ENCODE assay signal across 9 mouse cellular contexts in genomic region chr15:99726549-99726948, GRCm38 (mm10). TPM values are rescaled to one million over a fixed set of nuclear protein-coding genes. Genes with fewer than 3 reads are reported as not detected.
DNase-seq lines count a peak whose midpoint lies in the region; ATAC-seq and TF ChIP-seq lines count a peak whose summit lies in the region.
"Had no signal": no experiment of that assay in that cellular context is flagged by ENCODE, and none has a peak within 500 bp of the region (broad histone marks: within the 10 kb centered on the region; RNA-seq: fewer than 3 reads in every experiment).

No protein-coding gene starts in this region.

- peak overlapping the region; percentile 93 for H3K9ac ChIP-seq in kidney, embryonic 15.5 days
- H3K9ac ChIP-seq in embryonic facial prominence, embryonic 11.5 days (replicated peaks; ENCODE audit: low read length) = peak overlapping the region; percentile 89
- H3K9ac ChIP-seq in intestine, embryonic 14.5 days (ENCODE audit: low read length) = peak overlapping the region; percentile 75

- H3K9me3 ChIP-seq in kidney, embryonic 15.5 days (replicated peaks) = peaks cover 4% of the 10 kb centered on the region; the same call in 1 of the 2 replicates
- H3K9me3 ChIP-seq in embryonic facial prominence, embryonic 11.5 days (replicated peaks; ENCODE audit: control insufficient read depth, low read length) = no peaks in the 10 kb centered on the region
- H3K9me3 ChIP-seq in intestine, embryonic 14.5 days (ENCODE audit: control insufficient read depth, low read length) = 0 out of 2 replicates have a peak, but pooled peaks cover 5% of the 10 kb centered on the region

- DNase-seq in kidney, adult 9 months = no peak
- no peak for DNase-seq in embryonic facial prominence, embryonic 11.5 days (ENCODE audit: low spot score)
- DNase-seq in intestine, embryonic 14.5 days (ENCODE audit: low spot score) = no peak
- DNase-seq in naive thymus-derived CD4-positive, alpha-beta T cell, adult 2 months (ENCODE audit: low read depth) = peak; percentile 28
- DNase-seq in layer of hippocampus, postnatal 14 days (ENCODE audit: low spot score in 2 of 2) = no peak
- DNase-seq in lung, adult 2 months = no peak
- DNase-seq in adrenal gland, postnatal 10 days = no peak
- DNase-seq: kidney, postnatal 10 days had no signal

- H3K4me3 ChIP-seq in kidney, embryonic 15.5 days (replicated peaks) = peak overlapping the region; percentile 91
- H3K4me3 ChIP-seq in embryonic facial prominence, embryonic 11.5 days (ENCODE audit: low read depth, low read length) = peak overlapping the region; percentile 97
- H3K4me3 ChIP-seq in intestine, embryonic 14.5 days (ENCODE audit: low read depth, low read length) = peak overlapping the region; percentile 86
- H3K4me3 ChIP-seq in lung, adult 2 months (replicated peaks; ENCODE audit: extremely low read depth, low read depth, low read length) = no peak overlapping the region

- no peak for TF ChIP-seq CTCF in lung, adult 2 months (IDR thresholded peaks at IDR 0.05; ENCODE audit: insufficient read depth, low read length)

- peak overlapping the region; percentile 70 for H3K4me2 ChIP-seq in kidney, embryonic 15.5 days
- H3K4me2 ChIP-seq in embryonic facial prominence, embryonic 11.5 days (ENCODE audit: low read depth, low read length) = peak overlapping the region; percentile 77
- peak overlapping the region; percentile 61 for H3K4me2 ChIP-seq in intestine, embryonic 14.5 days (ENCODE audit: low read length)

- peaks cover 35% of the 10 kb centered on the region for H3K36me3 ChIP-seq in kidney, embryonic 15.5 days
- H3K36me3 ChIP-seq in embryonic facial prominence, embryonic 11.5 days (replicated peaks; ENCODE audit: control insufficient read depth, insufficient read depth, low read depth, low read length) = no peaks in the 10 kb centered on the region; the same call in 1 of the 2 replicates
- H3K36me3 ChIP-seq in intestine, embryonic 14.5 days (ENCODE audit: control insufficient read depth, insufficient read depth, low read length) = peaks cover 18% of the 10 kb centered on the region

- ATAC-seq in kidney, embryonic 15.5 days (replicated peaks; ENCODE audit: low FRiP score) = no peak
- ATAC-seq in embryonic facial prominence, embryonic 11.5 days (replicated peaks; ENCODE audit: insufficient number of reproducible peaks, low FRiP score, low TSS enrichment, low read depth) = no peak
- ATAC-seq in intestine, embryonic 14.5 days (replicated peaks; ENCODE audit: low FRiP score, low TSS enrichment, low read depth) = no peak

- 69% methylated on average over 2 of the region's 2 CpGs for WGBS in kidney, embryonic 15.5 days
- 79% methylated on average over 2 of the region's 2 CpGs for WGBS in embryonic facial prominence, embryonic 11.5 days
- WGBS in intestine, embryonic 14.5 days = 72% methylated on average over 2 of the region's 2 CpGs
- 55% methylated on average over 2 of the region's 2 CpGs for WGBS in lung, adult 2 months

- H3K27me3 ChIP-seq in kidney, embryonic 15.5 days = no peaks in the 10 kb centered on the region
- no peaks in the 10 kb centered on the region for H3K27me3 ChIP-seq in embryonic facial prominence, embryonic 11.5 days (ENCODE audit: control insufficient read depth, insufficient read depth, low read length)
- no peaks in the 10 kb centered on the region for H3K27me3 ChIP-seq in intestine, embryonic 14.5 days (replicated peaks; ENCODE audit: control insufficient read depth, insufficient read depth, low read length)

- peak overlapping the region; percentile 97; the same call in 1 of the 2 replicates for H3K27ac ChIP-seq in kidney, embryonic 15.5 days
- H3K27ac ChIP-seq in embryonic facial prominence, embryonic 11.5 days (replicated peaks; ENCODE audit: low read depth, low read length) = no peak overlapping the region
- H3K27ac ChIP-seq in intestine, embryonic 14.5 days (ENCODE audit: low read depth) = no peak overlapping the region

- H3K4me1 ChIP-seq in kidney, embryonic 15.5 days = peaks cover 49% of the 10 kb centered on the region
- peaks cover 6% of the 10 kb centered on the region; the same call in 1 of the 2 replicates for H3K4me1 ChIP-seq in embryonic facial prominence, embryonic 11.5 days (ENCODE audit: control insufficient read depth, insufficient read depth, low read length)
- H3K4me1 ChIP-seq in intestine, embryonic 14.5 days (replicated peaks; ENCODE audit: control insufficient read depth, insufficient read depth, low read length) = peaks cover 14% of the 10 kb centered on the region
- peaks cover 17% of the 10 kb centered on the region for H3K4me1 ChIP-seq in lung, adult 2 months (ENCODE audit: control insufficient read depth, insufficient read depth, low read length)

- TF ChIP-seq POLR2A in lung, adult 2 months (IDR thresholded peaks at IDR 0.05; ENCODE audit: borderline replicate concordance, extremely low read depth, low read depth, low read length) = no peak

RNA-seq across cellular contexts. Expression of gene Cox14, which starts 1.1 kb away (rescaled TPM):
- polyA plus RNA-seq in kidney, embryonic 15.5 days (2015; fragmentation: Nextera tagmentation; extraction: Ambion mirVana) = 184 and 185 TPM in 2 replicates
- polyA plus RNA-seq in embryonic facial prominence, embryonic 11.5 days (2014; fragmentation: Nextera tagmentation; extraction: Ambion mirVana) = 122 and 152 TPM in 2 replicates
- polyA plus RNA-seq in intestine, embryonic 14.5 days (2014; fragmentation: Nextera tagmentation; extraction: Ambion mirVana) = 190 and 206 TPM in 2 replicates
- 100 to 1,000 TPM; 124 to 129 TPM for total RNA-seq in layer of hippocampus, postnatal 14 days (2021)
- polyA plus RNA-seq in lung, adult 2 months (2012; rRNA removed) = 168 and 205 TPM in 2 replicates
- total RNA-seq in adrenal gland, postnatal 10 days (2021) = 100 to 1,000 TPM; 178 to 185 TPM

RNA-seq across cellular contexts. Expression of gene Gpd1, which starts 9.2 kb away (rescaled TPM):
- 23.0 and 28.5 TPM in 2 replicates for polyA plus RNA-seq in kidney, embryonic 15.5 days (2015; fragmentation: Nextera tagmentation; extraction: Ambion mirVana)
- polyA plus RNA-seq in embryonic facial prominence, embryonic 11.5 days (2014; fragmentation: Nextera tagmentation; extraction: Ambion mirVana) = 0.10 and 0.18 TPM in 2 replicates
- polyA plus RNA-seq in intestine, embryonic 14.5 days (2014; fragmentation: Nextera tagmentation; extraction: Ambion mirVana) = 0.17 and 0.35 TPM in 2 replicates
- total RNA-seq in layer of hippocampus, postnatal 14 days (2021) = 10 to 100 TPM; 76.3 to 83.1 TPM
- 55.2 and 114 TPM in 2 replicates for polyA plus RNA-seq in lung, adult 2 months (2012; rRNA removed)
- 1,000 to 10,000 TPM; 1,543 to 1,818 TPM for total RNA-seq in adrenal gland, postnatal 10 days (2021)

RNA-seq across cellular contexts. Expression of gene Gm17349, which starts 21.3 kb away (rescaled TPM):
- not detected in 2 replicates for polyA plus RNA-seq in kidney, embryonic 15.5 days (2015; fragmentation: Nextera tagmentation; extraction: Ambion mirVana)
- not detected in 2 replicates for polyA plus RNA-seq in embryonic facial prominence, embryonic 11.5 days (2014; fragmentation: Nextera tagmentation; extraction: Ambion mirVana)
- not detected in 2 replicates for polyA plus RNA-seq in intestine, embryonic 14.5 days (2014; fragmentation: Nextera tagmentation; extraction: Ambion mirVana)
- total RNA-seq in layer of hippocampus, postnatal 14 days (2021) = 1 to 10 TPM; 5.3 to 5.5 TPM
- 1.0 TPM in 1 of 2 replicates, not detected in the other for polyA plus RNA-seq in lung, adult 2 months (2012; rRNA removed)
- 10 to 100 TPM; 10.9 to 24.6 TPM for total RNA-seq in adrenal gland, postnatal 10 days (2021)

RNA-seq across cellular contexts. Expression of gene Smarcd1, which starts 24.6 kb away (rescaled TPM):
- 55.3 and 57.4 TPM in 2 replicates for polyA plus RNA-seq in kidney, embryonic 15.5 days (2015; fragmentation: Nextera tagmentation; extraction: Ambion mirVana)
- polyA plus RNA-seq in embryonic facial prominence, embryonic 11.5 days (2014; fragmentation: Nextera tagmentation; extraction: Ambion mirVana) = 66.8 and 81.1 TPM in 2 replicates
- polyA plus RNA-seq in intestine, embryonic 14.5 days (2014; fragmentation: Nextera tagmentation; extraction: Ambion mirVana) = 39.0 and 42.3 TPM in 2 replicates
- total RNA-seq in layer of hippocampus, postnatal 14 days (2021) = 100 to 1,000 TPM in 1 of 2 experiments, 10 to 100 TPM in 1; 96.1 to 106 TPM
- 30.1 and 38.0 TPM in 2 replicates for polyA plus RNA-seq in lung, adult 2 months (2012; rRNA removed)
- total RNA-seq in adrenal gland, postnatal 10 days (2021) = 10 to 100 TPM; 47.1 to 49.6 TPM

RNA-seq across cellular contexts. Expression of gene Cers5, which starts 46.1 kb away (rescaled TPM):
- 79.9 and 81.6 TPM in 2 replicates for polyA plus RNA-seq in kidney, embryonic 15.5 days (2015; fragmentation: Nextera tagmentation; extraction: Ambion mirVana)
- 64.6 and 70.2 TPM in 2 replicates for polyA plus RNA-seq in embryonic facial prominence, embryonic 11.5 days (2014; fragmentation: Nextera tagmentation; extraction: Ambion mirVana)
- 64.7 and 68.7 TPM in 2 replicates for polyA plus RNA-seq in intestine, embryonic 14.5 days (2014; fragmentation: Nextera tagmentation; extraction: Ambion mirVana)
- total RNA-seq in layer of hippocampus, postnatal 14 days (2021) = 10 to 100 TPM; 32.6 to 39.3 TPM
- polyA plus RNA-seq in lung, adult 2 months (2012; rRNA removed) = 37.2 and 53.4 TPM in 2 replicates
- 10 to 100 TPM; 35.9 to 41.6 TPM for total RNA-seq in adrenal gland, postnatal 10 days (2021)

Comparison
In these comparisons a context has a peak if more than half of its experiments do, and no peak if none do; other contexts are left out.
1. RNA of gene Gpd1, which starts 9.2 kb away (polyA plus RNA-seq): 55.2 to 114 TPM in lung, adult 2 months and 23.0 to 28.5 TPM in kidney, embryonic 15.5 days; 0.17 to 0.35 TPM in intestine, embryonic 14.5 days and 0.10 to 0.18 TPM in embryonic facial prominence, embryonic 11.5 days; every median in the first group is over 10 times any median in the second.
2. Peak in every context shown above with its lines, with median percentiles within 50 percentile points of each other: H3K4me2 ChIP-seq and H3K9ac ChIP-seq.